Mouse (Mus musculus) gastrocnemius, adult 18-20 months (tissue): ENCODE data around the gene Sel1l3. TPM values are rescaled to one million over a fixed set of nuclear protein-coding genes. Genes with fewer than 3 reads are reported as not detected.

Source experiments
- DNase-seq: peaks from one replicate; pipeline ENCODE4 v3.0.0; 2021; ENCODE audit warnings: low spot score
- total RNA-seq, 2 experiments: library from RNA; stranded (reverse); gene quantifications; 2 replicates each; pipeline ENCODE4 v1.2.3; 2021

Sel1l3 gene
- total RNA-seq, 2 experiments from 2014 or later = 52.0 to 54.8 TPM

GRCm38 (mm10) chr5:53214362-53214761 lies 635 bp upstream of the Sel1l3 start:
- peak; percentile 57 for DNase-seq

DNA sequence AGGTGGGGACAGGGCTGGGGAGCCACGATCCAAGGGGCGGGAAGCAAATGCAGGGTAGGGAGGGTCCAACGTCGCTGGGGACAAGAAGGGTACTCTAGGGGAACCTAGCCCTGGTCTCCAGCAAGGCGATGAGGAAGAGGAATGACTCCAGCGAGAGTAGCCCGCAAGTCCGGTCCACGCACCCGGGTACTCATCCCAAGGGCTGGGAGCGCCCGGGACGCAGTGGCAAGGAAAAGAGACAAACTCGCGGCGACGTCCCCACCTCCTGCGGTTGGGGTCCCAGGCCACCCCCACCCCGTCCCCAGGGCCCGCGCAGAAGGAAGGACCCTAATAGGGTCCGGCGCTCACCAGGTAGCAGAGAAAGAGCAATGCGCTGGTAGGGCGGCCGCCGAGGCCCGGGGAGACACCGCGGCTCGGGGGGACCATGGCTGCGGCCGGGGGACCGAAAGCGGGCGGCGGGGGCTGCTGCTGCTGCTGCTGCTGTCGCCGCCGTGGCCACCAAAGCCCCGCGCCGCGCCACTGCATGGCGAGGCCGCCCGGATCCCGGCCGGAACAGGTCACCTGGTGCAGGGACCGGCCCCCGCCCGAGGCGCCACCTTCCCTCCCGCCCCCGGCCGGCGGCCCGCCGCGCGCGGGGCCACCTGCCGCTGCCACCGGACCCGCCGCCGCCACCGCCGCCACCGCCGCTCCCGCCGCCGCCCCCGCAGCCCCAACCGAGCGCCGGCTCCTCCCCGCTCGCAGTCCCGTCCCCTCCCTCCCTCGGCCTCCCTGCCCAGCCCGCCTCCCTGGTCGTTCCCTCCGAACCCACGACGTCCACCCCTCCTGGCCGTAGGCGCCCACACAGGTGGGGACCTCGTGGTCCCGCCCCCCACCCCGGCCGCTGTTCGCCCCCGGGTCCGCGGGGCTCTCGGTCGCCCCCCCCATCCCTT lies 681 bp downstream of the Sel1l3 start:
- no peak for DNase-seq

GRCm38 (mm10) chr5:53212087-53212781 lies 1.5 kb downstream of the Sel1l3 start:
- DNase-seq = no peak

DNA sequence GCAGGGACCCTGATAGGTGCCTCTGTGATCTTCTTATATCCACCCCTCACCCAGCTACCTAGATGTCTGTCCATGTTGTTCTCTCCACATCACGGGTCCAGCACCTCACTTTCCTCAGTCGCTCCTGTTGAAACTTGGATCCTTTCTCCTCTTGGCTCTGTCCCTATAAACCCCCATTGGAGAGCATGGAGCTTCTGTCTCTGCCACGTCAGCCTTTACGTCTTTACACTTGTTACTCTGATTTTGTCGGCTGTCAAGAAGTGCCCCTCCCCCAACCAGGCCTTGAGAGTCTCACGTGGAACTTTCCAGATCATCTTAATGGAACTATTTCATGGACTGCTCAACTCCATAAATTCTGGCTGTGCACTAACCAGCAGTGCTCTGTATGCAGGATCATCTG lies 2.5 kb downstream of the Sel1l3 start:
- DNase-seq = no peak

- DNase-seq = no peak
Observed at GRCm38 (mm10) chr5:53210481-53210880, 3.2 kb downstream of the Sel1l3 start.

DNA sequence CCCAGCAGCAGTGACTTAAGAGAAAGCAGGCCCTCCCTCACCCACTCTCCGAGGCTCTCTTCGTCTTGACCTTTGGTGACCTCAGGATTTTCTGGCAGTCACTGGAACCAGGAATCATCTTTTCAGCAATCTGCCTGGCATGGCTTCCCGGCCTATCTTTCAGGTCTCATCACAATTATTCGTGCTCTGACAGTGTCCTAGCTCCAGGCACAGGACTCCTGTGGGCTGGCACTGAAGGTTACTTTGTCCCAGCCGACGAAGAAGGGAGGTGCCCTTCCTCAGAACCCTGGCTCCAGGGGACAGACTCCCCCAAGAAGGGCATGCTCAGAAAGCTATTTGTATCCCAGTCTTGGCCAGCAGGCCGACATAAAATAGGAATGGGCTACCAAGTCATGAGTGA lies 4.0 kb downstream of the Sel1l3 start:
- no peak for DNase-seq

- DNase-seq = no peak
Observed at GRCm38 (mm10) chr5:53208731-53209130, 5.0 kb downstream of the Sel1l3 start.

GRCm38 (mm10) chr5:53206575-53206974 lies 7.2 kb downstream of the Sel1l3 start:
- DNase-seq = peak; percentile 36

GRCm38 (mm10) chr5:53202748-53203147 lies 11.0 kb downstream of the Sel1l3 start:
- peak; percentile 82 for DNase-seq

- peak; percentile 30 for DNase-seq
Observed at GRCm38 (mm10) chr5:53200825-53201224, 12.9 kb downstream of the Sel1l3 start.

GRCm38 (mm10) chr5:53198408-53198807 lies 15.3 kb downstream of the Sel1l3 start:
- DNase-seq = no peak

DNA sequence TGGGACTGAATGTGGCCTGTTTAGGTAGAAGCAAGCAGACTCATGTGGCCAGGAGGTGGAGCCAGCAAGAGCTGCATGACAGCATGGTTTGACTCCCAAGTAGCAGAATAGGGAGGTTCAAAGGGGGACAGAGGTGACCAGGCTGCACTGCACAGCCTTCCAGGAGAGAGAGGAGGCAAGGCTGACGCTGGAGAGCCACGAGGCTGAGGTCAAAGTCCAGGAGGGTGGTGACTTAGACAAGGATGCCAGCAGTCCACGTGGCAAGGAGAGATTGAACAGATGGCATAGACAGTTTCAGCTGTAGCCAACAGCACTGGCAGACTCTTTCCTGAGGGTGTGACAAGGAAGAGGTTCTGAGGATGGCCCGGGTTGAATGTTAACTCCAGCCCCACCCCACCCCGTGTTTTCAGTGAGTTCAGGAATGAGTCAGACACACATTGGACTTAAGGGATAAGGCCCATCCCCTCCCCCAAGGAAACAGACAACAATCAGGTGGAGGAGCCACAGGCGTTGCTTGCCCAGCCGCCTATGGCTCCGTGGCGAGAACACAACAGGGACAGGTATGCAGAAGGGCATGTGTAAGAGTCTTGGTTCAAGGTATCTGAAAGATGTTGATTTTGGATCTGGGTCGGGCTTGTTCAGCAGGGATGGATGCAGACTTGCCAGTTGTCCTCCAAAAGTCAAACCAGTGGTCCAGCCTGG lies 17.2 kb downstream of the Sel1l3 start:
- no peak for DNase-seq

GRCm38 (mm10) chr5:53194841-53195240 lies 18.9 kb downstream of the Sel1l3 start:
- no peak for DNase-seq

- no peak for DNase-seq
Observed at GRCm38 (mm10) chr5:53194421-53194820, 19.3 kb downstream of the Sel1l3 start.

DNA sequence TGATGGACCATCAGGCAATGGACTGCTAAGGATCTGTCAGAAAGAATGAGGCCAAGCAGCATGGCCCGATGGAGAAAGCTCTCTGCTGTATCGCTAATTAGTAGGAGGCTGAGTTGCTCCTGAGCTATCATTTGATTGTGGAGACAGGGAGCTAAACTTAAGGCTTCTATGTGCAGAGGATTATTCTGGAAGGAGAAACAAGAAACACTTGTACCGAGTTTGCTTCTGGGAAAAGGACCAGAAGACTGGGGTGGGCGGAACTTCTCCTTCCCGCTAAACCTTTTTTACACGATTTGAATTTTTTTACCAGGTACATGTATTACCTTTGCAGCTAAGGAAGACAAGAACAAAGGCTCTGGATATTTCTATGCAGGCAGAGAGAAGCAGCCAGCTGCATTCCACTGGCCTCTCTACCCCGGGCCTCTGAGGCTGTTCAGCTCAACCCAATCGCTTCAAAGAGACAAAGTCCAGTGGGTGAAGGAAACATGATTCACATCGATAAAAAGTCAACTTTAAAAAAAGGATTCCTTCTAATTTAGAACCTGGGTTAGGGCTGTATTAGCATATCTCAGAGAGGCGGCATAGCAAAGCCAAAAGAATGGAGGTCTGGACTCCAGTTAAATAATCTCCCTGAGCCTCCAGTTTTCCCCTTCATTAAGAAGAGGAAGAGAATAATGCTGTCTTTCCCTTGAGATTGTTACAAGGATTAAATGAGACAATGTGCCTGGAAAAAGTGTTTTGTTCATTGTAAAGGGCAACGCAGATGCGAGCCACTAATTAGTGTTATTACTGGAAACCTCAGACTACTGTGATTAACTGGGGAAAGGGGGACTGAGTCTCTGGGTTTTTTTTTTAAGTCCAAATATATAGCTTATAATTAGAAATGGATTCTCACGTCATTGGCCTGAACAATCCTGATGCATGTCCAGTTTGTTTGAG lies 20.4 kb downstream of the Sel1l3 start:
- no peak for DNase-seq

- no peak for DNase-seq
Observed at GRCm38 (mm10) chr5:53188608-53189007, 25.1 kb downstream of the Sel1l3 start.

DNA sequence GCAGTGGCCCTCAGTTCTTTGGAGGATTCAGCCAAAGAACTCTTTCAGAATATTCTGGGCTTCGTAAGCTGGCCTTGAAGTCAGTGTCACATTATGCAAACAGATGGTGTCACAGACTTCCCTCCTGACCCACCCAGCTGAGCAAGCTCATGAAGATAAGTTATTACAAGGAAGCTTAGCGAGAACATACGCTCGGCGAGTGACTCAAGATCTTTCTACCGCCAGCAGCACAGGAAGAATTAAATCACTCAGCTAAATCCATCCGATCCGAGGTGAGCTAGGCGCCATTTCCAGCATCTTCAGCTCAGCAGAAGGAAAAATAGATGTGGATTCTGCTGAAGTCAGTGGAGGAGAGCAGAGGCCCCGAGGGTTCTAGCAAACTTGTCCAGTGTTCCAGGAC lies 26.5 kb downstream of the Sel1l3 start:
- DNase-seq = no peak

- no peak for DNase-seq
Observed at GRCm38 (mm10) chr5:53185803-53186202, 27.9 kb downstream of the Sel1l3 start.

DNA sequence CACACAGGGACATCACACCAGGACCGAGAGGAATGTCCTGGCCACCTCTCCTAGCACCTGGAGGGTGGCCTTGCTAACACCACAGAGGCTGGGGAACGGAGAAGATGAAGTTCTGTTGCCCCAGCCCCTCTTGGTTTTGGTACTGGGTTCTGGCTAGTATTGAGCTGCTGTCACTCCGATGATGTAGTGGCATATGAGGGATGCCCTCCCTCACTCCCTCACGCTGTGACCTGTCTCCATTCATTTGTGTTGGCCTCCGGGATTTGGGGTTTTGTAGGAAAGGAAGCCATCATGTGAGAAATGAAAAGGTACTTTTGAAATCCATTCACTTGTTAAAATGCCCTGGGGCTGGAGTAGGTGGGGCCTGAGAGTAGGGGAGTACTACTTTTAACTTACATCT lies 33.8 kb downstream of the Sel1l3 start:
- DNase-seq = no peak

DNA sequence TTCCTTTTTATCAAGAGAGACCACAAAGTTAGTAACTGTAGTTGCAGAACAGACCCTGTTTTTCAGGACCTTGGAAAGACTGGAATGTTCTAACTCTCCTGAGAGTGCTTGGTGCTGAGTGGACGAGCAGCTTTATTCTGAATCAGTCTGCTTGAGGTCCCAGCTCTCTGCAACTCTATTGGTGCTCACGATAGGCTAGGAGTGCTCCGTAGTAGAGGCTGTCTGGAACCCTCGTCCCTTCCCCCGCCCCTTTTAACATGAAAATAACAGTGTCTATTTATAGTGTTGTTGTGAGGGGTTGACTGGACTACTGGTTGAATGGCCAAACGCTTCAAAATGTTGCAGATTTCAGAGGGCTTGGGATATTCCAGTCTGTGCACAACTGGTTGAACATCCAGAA lies 37.0 kb downstream of the Sel1l3 start:
- DNase-seq = no peak

GRCm38 (mm10) chr5:53176075-53176474 lies 37.7 kb downstream of the Sel1l3 start:
- DNase-seq = peak; percentile 72
